Mouse (Mus musculus) kidney, adult 8-10 months (tissue): Measurements from ENCODE around the gene Nav2.

Source experiments
- DNase-seq, 2 experiments: peaks; one replicate each; pipeline ENCODE4 v3.0.0; 2022

Gene Nav2

DNA sequence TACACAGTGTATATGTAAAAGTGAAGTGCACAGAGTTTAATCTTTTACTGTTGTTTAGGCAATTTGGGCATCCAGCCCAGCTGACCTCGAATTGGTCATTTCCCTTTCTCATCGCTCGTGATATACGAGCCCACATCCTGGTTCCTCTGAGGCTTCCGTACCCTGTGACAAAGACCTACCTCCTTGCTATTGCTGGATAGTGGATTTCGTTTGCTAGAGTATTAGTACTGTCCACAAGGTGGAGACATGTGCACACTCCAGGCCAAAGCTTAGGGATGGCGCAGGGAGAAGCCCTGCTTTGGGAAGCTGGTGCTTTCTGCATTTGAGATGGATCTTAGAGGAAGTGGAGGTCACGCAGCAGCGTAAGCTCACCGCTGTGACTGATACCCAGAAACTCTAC, 559.3 kb downstream of the Nav2 start:
- DNase-seq = peak; percentile 60 to 61

DNA sequence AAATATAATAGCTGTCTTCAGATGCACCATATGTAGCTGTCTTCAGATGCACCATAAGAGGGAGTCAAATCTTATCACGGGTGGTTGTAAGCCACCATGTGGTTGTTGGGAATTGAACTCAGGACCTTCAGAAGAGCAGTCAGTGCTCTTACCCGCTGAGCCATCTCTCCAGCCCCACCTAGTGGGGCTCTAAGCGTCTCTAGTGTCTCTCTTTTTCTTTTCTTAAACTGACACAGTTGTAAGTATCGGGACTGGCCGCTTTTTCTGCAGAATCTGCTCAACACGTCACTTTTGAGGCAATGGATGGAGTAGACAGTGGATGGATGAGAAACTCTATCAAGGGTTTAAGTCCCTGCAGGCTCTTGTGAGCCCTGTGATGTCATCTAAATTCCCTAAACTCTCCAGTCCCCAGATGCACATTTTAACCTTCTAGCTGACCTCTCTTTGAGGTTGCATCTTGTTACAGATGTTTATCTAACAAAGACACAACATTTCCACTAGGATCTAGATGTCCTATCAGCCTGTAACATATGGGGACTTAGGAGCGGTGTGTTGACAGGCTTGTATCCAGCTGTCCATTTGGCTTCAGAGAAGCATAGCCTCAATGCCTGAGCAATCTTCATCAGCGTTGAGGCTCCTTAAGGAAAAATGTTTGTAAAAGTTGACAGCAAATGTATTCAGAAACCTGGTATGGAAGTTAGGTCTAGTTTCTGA, 560.1 kb downstream of the Nav2 start:
- DNase-seq = no peak

- DNase-seq = peak; percentile 67 to 80
These were observed 562.8 kb downstream of the Nav2 start for GRCm38 (mm10) chr7:49471278-49471677.

DNA sequence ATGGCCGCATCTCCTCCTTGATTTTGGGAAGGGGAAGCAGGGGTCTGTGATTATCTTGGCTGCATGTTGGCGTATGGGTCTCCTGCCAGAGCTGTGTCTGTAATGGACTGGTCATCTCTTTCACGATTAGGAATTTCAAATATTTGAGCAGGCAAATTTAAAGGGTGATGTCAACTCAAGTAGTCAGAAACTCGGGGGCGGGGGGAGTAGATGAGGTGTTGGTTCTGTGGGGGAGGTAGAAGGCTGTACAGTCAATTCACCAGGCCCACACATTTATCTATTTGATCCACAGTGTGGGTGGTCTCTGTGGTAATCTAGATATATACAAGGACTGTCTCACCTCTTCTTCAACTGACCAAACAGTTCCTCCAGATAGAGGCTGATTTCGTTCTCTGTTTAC, 566.8 kb downstream of the Nav2 start:
- no peak for DNase-seq

GRCm38 (mm10) chr7:49476163-49476562, 567.6 kb downstream of the Nav2 start:
- DNase-seq = no peak

DNA sequence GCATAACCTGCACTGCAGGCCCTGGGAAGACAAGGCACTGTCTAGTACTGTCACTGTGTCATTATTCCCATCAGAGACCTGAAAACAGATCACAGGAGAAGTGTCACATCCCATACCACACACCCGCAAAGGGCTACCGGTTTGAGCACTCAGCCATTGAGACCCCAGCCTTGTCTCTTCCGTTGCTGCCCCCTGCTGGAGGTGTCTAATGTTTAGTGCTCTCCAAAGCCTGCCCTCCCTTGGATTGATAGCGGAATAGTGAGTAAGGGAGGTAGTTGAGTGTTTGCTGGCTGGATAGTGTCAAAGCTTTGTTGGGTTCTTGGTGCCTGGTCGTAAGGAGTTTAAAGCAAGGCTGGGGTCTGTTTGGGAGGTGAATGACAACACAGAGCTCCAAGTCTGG, 568.1 kb downstream of the Nav2 start:
- peak; percentile 34 to 55 for DNase-seq

DNA sequence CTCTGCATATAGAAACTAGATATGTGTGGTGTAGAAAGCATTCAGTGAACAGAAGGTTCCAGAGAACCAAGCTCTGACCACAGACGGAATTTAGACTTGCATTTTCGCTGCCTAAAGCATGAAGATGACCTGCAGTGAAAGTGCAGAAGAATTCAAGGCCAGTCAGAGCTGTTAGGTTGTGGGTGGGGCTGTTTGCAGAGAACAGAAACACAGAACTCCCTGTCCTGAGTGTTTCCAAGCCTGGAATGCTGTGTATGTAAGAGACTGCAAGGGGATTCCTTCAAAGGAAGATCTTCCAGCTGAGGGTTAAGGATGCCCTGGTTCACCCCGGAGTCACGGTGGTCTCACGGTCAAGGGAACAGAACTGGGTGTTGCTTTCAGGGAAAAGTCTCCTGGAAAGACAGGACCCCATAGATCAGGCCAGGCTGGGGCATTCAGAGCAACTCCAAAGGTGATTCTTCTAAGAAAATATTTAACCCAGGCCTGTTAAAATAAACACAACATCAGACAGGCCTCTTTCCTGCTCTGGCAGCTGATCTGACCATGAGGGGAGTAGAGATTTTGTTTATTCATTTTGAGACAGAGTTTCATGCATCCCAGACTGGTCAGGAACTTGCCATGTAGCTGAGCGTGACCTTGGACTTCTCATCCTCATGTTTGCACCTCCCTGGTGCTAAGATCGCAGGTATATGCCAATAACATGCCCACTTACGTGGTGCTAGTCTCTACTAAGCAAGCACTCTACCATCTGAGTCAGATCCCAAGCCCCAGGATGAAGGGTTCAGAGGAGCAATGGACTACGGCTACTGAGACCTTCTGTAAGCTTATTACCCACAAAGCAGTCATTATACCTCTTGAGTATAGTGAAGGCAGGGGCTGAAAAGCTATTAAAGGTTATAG, 568.8 kb downstream of the Nav2 start:
- peak; percentile 49 to 68 for DNase-seq

DNA sequence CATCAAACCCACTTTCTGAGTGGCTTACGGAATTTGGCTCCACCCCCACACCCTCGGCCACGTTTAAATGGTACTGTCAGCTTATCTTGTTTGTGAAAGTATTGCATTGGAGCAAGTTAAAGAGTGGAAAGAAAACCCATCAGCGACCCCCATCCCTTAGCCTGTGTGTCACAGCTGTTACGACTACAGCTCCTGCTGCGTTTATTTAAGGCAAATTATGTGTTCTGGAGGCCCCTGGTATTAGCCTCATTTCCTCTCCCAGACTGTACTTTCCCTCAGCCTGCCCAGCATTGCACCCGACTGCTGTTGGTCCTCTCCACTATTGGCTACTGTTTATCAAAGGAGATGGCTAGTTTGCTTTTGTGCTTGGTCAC, 569.4 kb downstream of the Nav2 start:
- no peak for DNase-seq

DNA sequence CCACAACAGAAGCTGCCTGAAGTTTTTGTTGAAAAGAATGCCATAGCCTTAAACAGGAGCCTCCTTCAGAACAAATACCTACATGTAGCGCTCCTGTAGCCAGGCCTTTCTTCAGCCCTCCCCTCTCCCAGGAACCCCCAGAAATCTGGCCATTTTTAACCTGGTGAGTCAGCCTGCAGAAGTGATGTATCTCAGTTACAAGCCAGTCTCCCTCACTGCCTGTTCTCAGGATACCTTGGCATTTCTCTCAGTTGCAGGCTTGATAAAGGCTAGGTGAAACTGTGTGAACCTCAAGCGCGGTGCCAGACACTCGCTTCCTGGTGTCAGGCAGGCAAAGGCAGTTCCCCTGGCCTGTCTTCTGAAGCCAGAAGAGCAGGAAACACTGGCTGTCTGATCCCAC, 570.4 kb downstream of the Nav2 start:
- DNase-seq = no peak

- DNase-seq = no peak
These were observed 572.4 kb downstream of the Nav2 start for GRCm38 (mm10) chr7:49480962-49481361.

DNA sequence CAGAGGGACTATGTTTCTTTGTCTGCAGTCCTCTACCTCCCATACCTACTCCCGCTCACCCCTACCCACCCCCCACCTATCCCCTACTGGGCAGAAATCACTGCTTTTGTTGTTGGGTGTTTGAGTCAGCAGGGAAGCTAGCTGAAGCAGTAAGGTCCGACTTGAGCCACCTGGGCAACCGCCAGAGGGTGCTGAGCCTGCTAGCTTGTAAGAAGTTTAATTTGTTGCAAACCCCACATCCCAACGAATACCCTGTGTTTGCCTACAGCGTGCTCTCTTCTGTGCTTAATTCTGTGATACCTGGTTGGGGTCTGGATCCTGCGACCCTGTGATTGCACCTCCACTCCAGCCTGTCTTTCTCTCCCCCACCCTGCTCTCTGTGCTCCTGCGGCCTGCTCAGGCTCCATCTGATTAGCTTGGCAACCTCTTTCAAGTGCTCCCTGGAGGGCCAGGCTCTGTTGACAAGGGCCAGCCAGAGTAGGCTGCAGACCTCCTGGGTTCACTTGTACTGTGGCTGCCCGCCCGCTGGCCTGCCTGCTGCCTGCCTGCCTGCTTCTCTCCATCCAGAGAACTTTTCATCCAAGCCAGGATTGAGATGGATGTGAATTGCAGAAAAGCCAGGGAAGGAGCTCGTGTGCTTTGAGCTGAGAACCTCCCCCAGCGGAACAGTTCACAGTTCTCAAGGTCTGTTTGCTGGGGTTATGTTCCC, 575.7 kb downstream of the Nav2 start:
- peak; percentile 47 to 64 for DNase-seq

- DNase-seq = no peak
These were observed 576.9 kb downstream of the Nav2 start for GRCm38 (mm10) chr7:49485292-49485847.

- DNase-seq = no peak
These were observed 578.8 kb downstream of the Nav2 start for GRCm38 (mm10) chr7:49487347-49487746.

GRCm38 (mm10) chr7:49488493-49489087, 580.1 kb downstream of the Nav2 start:
- DNase-seq = peak in 1 of 2 experiments; percentile 51

DNA sequence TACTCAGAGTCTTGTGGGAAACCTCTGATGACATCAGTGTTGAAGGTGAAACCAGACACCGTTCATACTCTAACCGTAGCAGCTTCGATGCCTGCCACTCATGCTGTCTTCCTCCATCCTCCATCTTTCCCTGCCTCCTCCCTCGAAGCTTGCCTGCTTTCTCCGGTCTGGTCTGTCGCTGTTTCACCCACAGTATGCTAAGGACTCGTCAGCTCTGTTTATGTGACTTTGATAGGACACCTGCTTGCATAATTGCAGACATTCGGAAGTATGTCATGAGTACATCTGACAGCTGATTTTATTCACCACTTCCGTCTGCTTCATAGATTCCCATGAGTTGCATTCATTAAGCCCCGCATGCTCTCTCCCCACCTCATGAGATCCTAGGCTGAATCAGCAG, 582.3 kb downstream of the Nav2 start:
- no peak for DNase-seq

GRCm38 (mm10) chr7:49492622-49493021, 584.1 kb downstream of the Nav2 start:
- DNase-seq = no peak

GRCm38 (mm10) chr7:49493210-49493609, 584.7 kb downstream of the Nav2 start:
- peak in 1 of 2 experiments; percentile 62 for DNase-seq

DNA sequence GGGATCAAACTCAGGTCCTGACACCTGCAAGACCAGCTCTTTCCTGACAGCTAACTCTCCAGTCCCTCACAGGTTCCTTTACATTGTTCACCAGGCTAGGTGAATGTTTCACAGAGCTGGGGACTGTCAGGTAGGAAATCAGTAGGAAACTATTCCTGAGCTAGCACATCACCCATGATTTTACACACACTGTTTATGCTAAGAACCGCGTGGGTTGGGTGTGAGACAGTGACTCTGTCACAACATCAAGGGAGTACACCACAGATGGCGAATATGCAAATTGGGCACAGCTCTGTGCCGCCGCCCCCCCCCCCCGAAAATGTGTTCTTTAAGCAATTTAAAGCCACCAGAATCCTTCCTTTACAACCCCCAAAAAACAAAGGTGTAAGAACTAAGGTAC, 586.1 kb downstream of the Nav2 start:
- no peak for DNase-seq

DNA sequence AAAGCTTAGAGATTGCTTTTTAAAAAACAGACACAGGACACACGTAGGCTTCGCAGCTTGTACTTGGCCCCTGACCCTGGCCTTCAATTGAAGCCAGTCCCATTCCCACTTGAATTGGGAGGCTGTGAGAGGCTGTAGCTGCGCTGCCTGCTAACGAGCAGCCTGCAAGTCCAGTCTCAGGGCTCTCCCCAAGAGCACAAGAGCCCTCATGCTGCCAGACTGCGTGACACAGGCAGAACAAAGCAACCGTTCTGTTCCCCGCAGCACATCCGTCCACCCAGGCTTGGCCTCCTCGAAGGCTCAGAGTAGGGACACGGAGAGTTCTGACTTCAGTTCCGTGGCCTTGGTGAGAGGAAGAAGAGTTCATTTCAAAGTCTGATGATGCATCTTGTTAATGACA, 587.6 kb downstream of the Nav2 start:
- DNase-seq = no peak

- no peak for DNase-seq
These were observed 588.4 kb downstream of the Nav2 start for GRCm38 (mm10) chr7:49496766-49497425.

GRCm38 (mm10) chr7:49497426-49497892, 588.9 kb downstream of the Nav2 start:
- no peak for DNase-seq

DNA sequence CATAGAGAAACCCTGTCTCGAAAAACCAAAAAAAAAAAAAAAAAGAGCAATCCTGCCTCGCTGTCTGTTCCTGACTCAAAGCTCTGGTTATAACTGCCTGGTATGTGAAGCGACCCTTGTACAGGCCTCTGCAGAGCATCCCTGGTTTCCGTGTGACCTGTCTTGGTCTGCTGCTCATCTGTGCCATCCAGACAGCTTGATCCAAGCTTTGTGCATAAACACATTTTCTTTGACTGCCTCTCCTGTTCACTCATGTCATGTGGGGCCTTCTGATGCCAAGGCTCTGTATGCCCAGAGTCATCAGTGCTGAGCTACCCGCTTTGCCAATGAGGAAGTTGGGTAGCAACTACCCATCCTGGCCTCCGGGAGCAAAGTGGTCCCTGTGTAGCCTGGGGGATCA, 591.1 kb downstream of the Nav2 start:
- DNase-seq = peak; percentile 83 to 92
